Mouse (Mus musculus) lung, embryonic 14.5 days (tissue): ENCODE results near the gene Urgcp. TPM values are rescaled to one million over a fixed set of nuclear protein-coding genes. Genes with fewer than 3 reads are reported as not detected.

Source experiments
- ATAC-seq: fragments of 200-750 bp; cut with Nextera tagmentation; 2 replicates; pipeline ENCODE4 v1.8.0; 2017; ENCODE audit warnings: mild to moderate bottlenecking, moderate TSS enrichment, moderate library complexity; ENCODE audit not compliant: insufficient read depth
- DNase-seq: peaks from one replicate; pipeline ENCODE4 v3.0.0-alpha.2; 2015
- H3K27ac ChIP-seq: fragments of 300-500 bp; sonication (generic); 2 replicates; pipeline ENCODE4 v1.5.1; 2014; ENCODE audit warnings: low read depth, mild to moderate bottlenecking, moderate library complexity
- H3K27me3 ChIP-seq: fragments of 300-500 bp; sonication (generic); 2 replicates; pipeline ENCODE4 v1.6.1; 2014; ENCODE audit warnings: low read length, control low read depth; ENCODE audit not compliant: insufficient read depth
- H3K36me3 ChIP-seq: fragments of 300-500 bp; sonication (generic); 2 replicates; pipeline ENCODE4 v1.6.1; 2014; ENCODE audit warnings: control low read depth; ENCODE audit not compliant: insufficient read depth
- H3K4me1 ChIP-seq: fragments of 300-500 bp; sonication (generic); 2 replicates; pipeline ENCODE4 v1.6.1; 2014; ENCODE audit warnings: antibody characterized with exemption, control low read depth; ENCODE audit not compliant: insufficient read depth
- H3K4me2 ChIP-seq: fragments of 300-500 bp; sonication (generic); 2 replicates; pipeline ENCODE4 v1.6.1; 2014; ENCODE audit warnings: mild to moderate bottlenecking
- H3K4me3 ChIP-seq: fragments of 300-500 bp; sonication (generic); 2 replicates; pipeline ENCODE4 v1.5.1; 2014; ENCODE audit warnings: low read depth, low read length
- H3K9ac ChIP-seq: fragments of 300-500 bp; sonication (generic); 2 replicates; pipeline ENCODE4 v1.6.1; 2014
- H3K9me3 ChIP-seq: fragments of 300-500 bp; sonication (generic); 2 replicates; pipeline ENCODE4 v1.6.1; 2016; ENCODE audit warnings: low read depth, low read length, control low read depth
- CTCF ChIP-seq: IDR thresholded peaks from 2 replicates; pipeline ENCODE4 v1.5.1; 2016; ENCODE audit warnings: antibody characterized with exemption, low read depth
- WGBS: fragments of 180-500 bp; shearing (Covaris S2); extraction: QIAGEN DNeasy Blood & Tissue Kit; methylation state at CpG from one replicate; pipeline ENCODE4 v1.1.7; 2014; 5-methylcytosine and 5-hydroxymethylcytosine counted together
- polyA plus RNA-seq: library from polyadenylated mRNA; unstranded; fragments of >200 nt; fragmentation: Nextera tagmentation; extraction: Ambion mirVana; gene quantifications from 2 replicates; pipeline ENCODE4 v1.2.1, GENCODE M21; 2014

Gene Urgcp
- polyA plus RNA-seq, 1 experiment from 2014 or later, result 20.1 TPM

DNA sequence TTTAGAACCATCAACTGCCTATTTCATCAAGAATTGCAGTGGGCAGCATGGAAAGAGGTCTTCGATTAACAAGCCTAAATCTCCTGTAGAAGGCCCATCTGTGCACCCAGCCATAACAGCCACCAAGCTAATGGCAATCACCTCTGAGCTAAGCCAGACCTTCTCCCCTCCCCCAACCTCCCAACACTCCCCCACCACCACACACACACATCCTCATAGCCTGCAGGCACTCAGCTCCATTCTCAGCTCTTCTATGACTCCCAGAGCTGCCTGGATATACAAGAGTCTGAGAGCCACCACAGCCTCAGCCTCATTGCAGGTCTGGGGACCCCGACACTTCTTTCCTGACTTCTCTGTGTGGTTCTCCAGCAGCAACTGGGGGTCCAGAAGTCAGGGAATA lies 8.4 kb downstream of the Urgcp start:
- H3K4me1 ChIP-seq, result no peaks in the 10 kb centered on the region
- ATAC-seq (no peak), DNase-seq (no peak)
- no peak overlapping the region for H3K27ac ChIP-seq
- H3K27me3 ChIP-seq, result no peaks in the 10 kb centered on the region
- no peak for TF ChIP-seq CTCF
- WGBS, result 83% methylated on average over 2 of the region's 2 CpGs
- H3K36me3 ChIP-seq, result peaks cover 8% of the 10 kb centered on the region; the same call in 1 of the 2 replicates
- H3K4me3 ChIP-seq, result no peak overlapping the region
- H3K9me3 ChIP-seq, result no peaks in the 10 kb centered on the region; the same call in 1 of the 2 replicates
- no peak overlapping the region for H3K4me2 ChIP-seq
- no peak overlapping the region for H3K9ac ChIP-seq

GRCm38 (mm10) chr11:5744951-5745350 lies 17.2 kb downstream of the Urgcp start:
- no peaks in the 10 kb centered on the region for H3K36me3 ChIP-seq
- no peak overlapping the region for H3K4me2 ChIP-seq
- no peaks in the 10 kb centered on the region for H3K9me3 ChIP-seq
- H3K27ac ChIP-seq, result no peak overlapping the region
- H3K27me3 ChIP-seq, result no peaks in the 10 kb centered on the region
- WGBS, result 73% methylated on average over 2 of the region's 2 CpGs
- DNase-seq, result no peak
- no peak for TF ChIP-seq CTCF
- H3K9ac ChIP-seq, result no peak overlapping the region
- H3K4me3 ChIP-seq, result no peak overlapping the region
- no peaks in the 10 kb centered on the region for H3K4me1 ChIP-seq
- no peak for ATAC-seq

- H3K27ac ChIP-seq, result no peak overlapping the region
- 69% methylated on average over 7 of the region's 7 CpGs for WGBS
- H3K9me3 ChIP-seq, result no peaks in the 10 kb centered on the region
- ATAC-seq (no peak), DNase-seq (no peak)
- H3K27me3 ChIP-seq, result no peaks in the 10 kb centered on the region
- no peak overlapping the region for H3K4me3 ChIP-seq
- peak; percentile 39; the same call in 1 of the 2 replicates for TF ChIP-seq CTCF
- no peaks in the 10 kb centered on the region for H3K4me1 ChIP-seq
- H3K9ac ChIP-seq, result no peak overlapping the region
- no peak overlapping the region for H3K4me2 ChIP-seq
- H3K36me3 ChIP-seq, result no peaks in the 10 kb centered on the region
Measured at GRCm38 (mm10) chr11:5742106-5742505, 20.1 kb downstream of the Urgcp start.

GRCm38 (mm10) chr11:5740965-5741627 lies 21.1 kb downstream of the Urgcp start:
- H3K4me3 ChIP-seq, result peak overlapping the region; percentile 81
- H3K36me3 ChIP-seq, result no peaks in the 10 kb centered on the region
- no peaks in the 10 kb centered on the region for H3K27me3 ChIP-seq
- peak overlapping the region; percentile 88 for H3K4me2 ChIP-seq
- TF ChIP-seq CTCF, result no peak
- peak overlapping the region; percentile 94 for H3K9ac ChIP-seq
- H3K9me3 ChIP-seq, result no peaks in the 10 kb centered on the region
- WGBS, result under 1% methylated on average over 47 of the region's 50 CpGs
- ATAC-seq (peak; percentile 96), DNase-seq (peak; percentile 84)
- no peaks in the 10 kb centered on the region for H3K4me1 ChIP-seq
- peak overlapping the region; percentile 87 for H3K27ac ChIP-seq

- TF ChIP-seq CTCF, result no peak
- under 1% methylated on average over 26 of the region's 26 CpGs for WGBS
- DNase-seq, result peak; percentile 54
Measured at GRCm38 (mm10) chr11:5740599-5740964, 21.6 kb downstream of the Urgcp start.

GRCm38 (mm10) chr11:5739846-5740245 lies 22.3 kb downstream of the Urgcp start:
- H3K4me3 ChIP-seq, result peak overlapping the region; percentile 81; the same call in 1 of the 2 replicates

More at GRCm38 (mm10) chr11:5740599-5740964, 21.6 kb downstream of the Urgcp start:
- Histone ChIP-seq H3K4me1 (no peaks in the 10 kb centered on the region), H3K4me2 (peak overlapping the region; percentile 88), H3K4me3 (peak overlapping the region; percentile 81), H3K9ac (peak overlapping the region; percentile 94), H3K36me3 (no peaks in the 10 kb centered on the region), H3K27me3 (no peaks in the 10 kb centered on the region), H3K27ac (peak overlapping the region; percentile 87), H3K9me3 (no peaks in the 10 kb centered on the region)
- peak; percentile 59 for ATAC-seq

DNA sequence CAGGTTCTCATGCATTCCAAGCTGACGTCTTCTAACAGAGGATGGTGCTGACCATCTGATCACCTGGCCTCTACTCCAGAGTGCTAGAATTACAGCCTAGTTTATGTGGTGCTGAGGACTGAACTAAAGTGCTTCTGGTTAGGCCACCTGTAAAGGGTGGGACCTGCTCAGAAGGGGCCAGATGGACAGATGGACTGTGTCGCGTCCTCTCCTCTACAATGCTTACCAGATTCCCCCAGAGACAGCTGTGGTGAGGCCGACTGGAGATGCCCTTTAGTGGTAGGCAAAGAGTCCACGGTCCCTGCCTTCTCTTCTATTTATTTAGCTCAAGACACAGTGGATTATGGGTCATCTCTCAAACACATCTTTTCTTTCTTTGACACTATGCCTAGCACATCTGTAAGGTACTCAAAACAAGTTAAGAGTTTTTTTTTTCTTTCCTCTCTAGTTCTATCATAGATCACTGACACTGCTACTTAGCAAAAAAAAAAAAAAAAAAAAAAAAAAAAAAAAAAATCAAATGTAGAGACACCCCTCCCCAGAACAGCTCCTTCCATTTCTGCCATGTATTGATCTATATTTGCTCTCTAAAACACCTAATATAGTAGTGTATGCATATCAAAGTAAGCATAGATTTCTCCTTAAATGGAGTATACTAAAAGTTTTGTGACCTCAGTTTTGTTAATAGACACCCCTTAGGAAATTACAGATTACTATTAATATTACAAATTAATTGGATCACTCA lies 23.1 kb downstream of the Urgcp start:
- Histone ChIP-seq H3K27me3 (no peaks in the 10 kb centered on the region), H3K4me3 (no peak overlapping the region), H3K9me3 (no peaks in the 10 kb centered on the region), H3K9ac (no peak overlapping the region), H3K4me2 (no peak overlapping the region), H3K4me1 (no peaks in the 10 kb centered on the region), H3K27ac (no peak overlapping the region), H3K36me3 (no peaks in the 10 kb centered on the region)
- TF ChIP-seq CTCF, result no peak
- DNase-seq (no peak), ATAC-seq (no peak)
- WGBS, result 66% methylated on average over 5 of the region's 5 CpGs

More at GRCm38 (mm10) chr11:5739846-5740245, 22.3 kb downstream of the Urgcp start:
- Histone ChIP-seq H3K36me3 (no peaks in the 10 kb centered on the region), H3K27ac (no peak overlapping the region), H3K9ac (no peak overlapping the region), H3K4me1 (no peaks in the 10 kb centered on the region), H3K9me3 (no peaks in the 10 kb centered on the region), H3K4me2 (peak overlapping the region; percentile 88; the same call in 1 of the 2 replicates), H3K27me3 (no peaks in the 10 kb centered on the region)
- no peak for DNase-seq
- TF ChIP-seq CTCF, result no peak
- 70% methylated on average over 3 of the region's 3 CpGs for WGBS
- ATAC-seq, result no peak
